ENCODE assay signal across 8 mouse cellular contexts in the genomic region with DNA sequence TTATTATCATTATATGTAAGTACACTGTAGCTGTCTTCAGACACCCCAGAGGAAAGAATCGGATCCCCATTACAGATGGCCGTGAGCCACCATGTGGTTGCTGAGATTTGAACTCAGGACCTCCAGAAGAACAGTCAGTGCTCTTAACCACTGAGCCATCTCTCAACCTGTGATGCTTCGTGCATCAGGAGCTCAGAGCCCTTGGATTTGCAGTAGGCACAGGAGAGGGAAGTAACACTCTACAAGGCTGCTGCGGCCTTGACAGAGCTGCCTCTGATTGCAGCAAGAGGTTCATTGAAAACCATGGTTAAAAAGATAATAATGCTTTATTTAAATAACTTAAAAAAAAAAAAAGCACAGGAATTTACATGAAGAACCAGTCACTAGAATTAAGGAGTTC. TPM values are rescaled to one million over a fixed set of nuclear protein-coding genes. Genes with fewer than 3 reads are reported as not detected.
DNase-seq lines count a peak whose midpoint lies in the region; ATAC-seq and TF ChIP-seq lines count a peak whose summit lies in the region.
"Had no signal": no experiment of that assay in that cellular context is flagged by ENCODE, and none has a peak within 500 bp of the region (broad histone marks: within the 10 kb centered on the region; RNA-seq: fewer than 3 reads in every experiment).

No protein-coding gene starts in this region.

- H3K27me3 ChIP-seq in lung, postnatal 0 days (replicated peaks; ENCODE audit: insufficient read depth, low read length) = no peaks in the 10 kb centered on the region
- no peaks in the 10 kb centered on the region for H3K27me3 ChIP-seq in intestine, embryonic 15.5 days (replicated peaks)
- no peaks in the 10 kb centered on the region for H3K27me3 ChIP-seq in stomach, embryonic 15.5 days (replicated peaks)

- H3K4me3 ChIP-seq in lung, postnatal 0 days (ENCODE audit: low read depth, low read length) = no peak overlapping the region
- peak overlapping the region; percentile 17 for H3K4me3 ChIP-seq in embryonic fibroblast, embryonic 13.5 days (ENCODE audit: insufficient read depth, low read length)
- H3K4me3 ChIP-seq in intestine, embryonic 15.5 days (replicated peaks) = peak overlapping the region; percentile 5; the same call in 1 of the 2 replicates
- H3K4me3 ChIP-seq in stomach, embryonic 15.5 days (replicated peaks) = peak overlapping the region; percentile 25; the same call in 1 of the 2 replicates

- no peak overlapping the region for H3K27ac ChIP-seq in lung, postnatal 0 days (ENCODE audit: low read length)
- no peak overlapping the region for H3K27ac ChIP-seq in embryonic fibroblast, embryonic 13.5 days (ENCODE audit: insufficient read depth, low read length)
- no peak overlapping the region for H3K27ac ChIP-seq in intestine, embryonic 15.5 days
- H3K27ac ChIP-seq in stomach, embryonic 15.5 days = no peak overlapping the region

- H3K4me2 ChIP-seq in lung, postnatal 0 days (replicated peaks; ENCODE audit: low read depth, low read length) = peak overlapping the region; percentile 57; the same call in 1 of the 2 replicates
- peak overlapping the region; percentile 50 for H3K4me2 ChIP-seq in intestine, embryonic 15.5 days (replicated peaks)
- H3K4me2 ChIP-seq in stomach, embryonic 15.5 days = peak overlapping the region; percentile 48

- WGBS in lung, postnatal 0 days = 50% methylated on average over 4 of the region's 4 CpGs
- 71% methylated on average over 4 of the region's 4 CpGs for WGBS in intestine, embryonic 15.5 days
- WGBS in stomach, embryonic 15.5 days = 63% methylated on average over 4 of the region's 4 CpGs

- H3K9me3 ChIP-seq in lung, postnatal 0 days (ENCODE audit: low read length) = no peaks in the 10 kb centered on the region
- no peaks in the 10 kb centered on the region for H3K9me3 ChIP-seq in intestine, embryonic 15.5 days
- H3K9me3 ChIP-seq in stomach, embryonic 15.5 days = no peaks in the 10 kb centered on the region

- DNase-seq in lung, postnatal 0 days (ENCODE audit: low spot score) = no peak
- no peak for DNase-seq in lung, postnatal 14 days
- DNase-seq in urinary bladder, postnatal 14 days (ENCODE audit: low spot score) = no peak
- DNase-seq in frontal cortex, postnatal 14 days (ENCODE audit: low spot score in 2 of 2) = no peak
- DNase-seq: thymus, postnatal 25 days had no signal

- no peak for TF ChIP-seq CTCF in lung, postnatal 0 days (IDR thresholded peaks at IDR 0.05)
- TF ChIP-seq CTCF in embryonic fibroblast, embryonic 13.5 days (IDR thresholded peaks at IDR 0.05; ENCODE audit: borderline replicate concordance, insufficient read depth, low read length) = no peak

- no peaks in the 10 kb centered on the region for H3K36me3 ChIP-seq in lung, postnatal 0 days (ENCODE audit: insufficient read depth, low read length)
- no peaks in the 10 kb centered on the region for H3K36me3 ChIP-seq in intestine, embryonic 15.5 days
- no peaks in the 10 kb centered on the region for H3K36me3 ChIP-seq in stomach, embryonic 15.5 days

- peaks cover 3% of the 10 kb centered on the region; the same call in 1 of the 2 replicates for H3K4me1 ChIP-seq in lung, postnatal 0 days (ENCODE audit: insufficient read depth, low read depth, low read length)
- H3K4me1 ChIP-seq in embryonic fibroblast, embryonic 13.5 days (ENCODE audit: control insufficient read depth, insufficient read depth, low read length) = no peaks in the 10 kb centered on the region; the same call in 1 of the 2 replicates
- peaks cover 19% of the 10 kb centered on the region; the same call in 1 of the 2 replicates for H3K4me1 ChIP-seq in intestine, embryonic 15.5 days (replicated peaks)
- peaks cover 13% of the 10 kb centered on the region; the same call in 1 of the 2 replicates for H3K4me1 ChIP-seq in stomach, embryonic 15.5 days

- no peak for TF ChIP-seq EP300 in lung, postnatal 0 days (IDR thresholded peaks at IDR 0.05)

- H3K9ac ChIP-seq in lung, postnatal 0 days (replicated peaks; ENCODE audit: low read depth) = no peak overlapping the region
- H3K9ac ChIP-seq in intestine, embryonic 15.5 days = no peak overlapping the region
- H3K9ac ChIP-seq in stomach, embryonic 15.5 days = no peak overlapping the region

- TF ChIP-seq POLR2A in embryonic fibroblast, embryonic 13.5 days (IDR thresholded peaks at IDR 0.05; ENCODE audit: low read depth, low read length) = no peak

- ATAC-seq in lung, postnatal 0 days = no peak
- ATAC-seq in intestine, embryonic 15.5 days = no peak
- no peak for ATAC-seq in stomach, embryonic 15.5 days (ENCODE audit: insufficient read depth, low FRiP score, low read depth)

RNA-seq across cellular contexts. Expression of a gene that starts 1.2 kb away (rescaled TPM):
- 14.4 and 17.3 TPM in 2 replicates for polyA plus RNA-seq in lung, postnatal 0 days (2015; fragmentation: Nextera tagmentation; extraction: Ambion mirVana)
- polyA plus RNA-seq in embryonic fibroblast, embryonic 13.5 days (2011; ENCODE audit: insufficient read length, low read depth, missing spikeins) = 36.9 and 54.8 TPM in 2 replicates
- 20.9 and 21.8 TPM in 2 replicates for polyA plus RNA-seq in intestine, embryonic 15.5 days (2015; fragmentation: Nextera tagmentation; extraction: Ambion mirVana)
- 33.0 and 35.8 TPM in 2 replicates for polyA plus RNA-seq in stomach, embryonic 15.5 days (2015; fragmentation: Nextera tagmentation; extraction: Ambion mirVana)

RNA-seq across cellular contexts. Expression of a gene that starts 3.3 kb away (rescaled TPM):
- 13.4 and 14.0 TPM in 2 replicates for polyA plus RNA-seq in lung, postnatal 0 days (2015; fragmentation: Nextera tagmentation; extraction: Ambion mirVana)
- polyA plus RNA-seq in embryonic fibroblast, embryonic 13.5 days (2011; ENCODE audit: insufficient read length, low read depth, missing spikeins) = 43.1 and 44.4 TPM in 2 replicates
- polyA plus RNA-seq in intestine, embryonic 15.5 days (2015; fragmentation: Nextera tagmentation; extraction: Ambion mirVana) = 8.9 and 10.4 TPM in 2 replicates
- polyA plus RNA-seq in stomach, embryonic 15.5 days (2015; fragmentation: Nextera tagmentation; extraction: Ambion mirVana) = 12.0 and 14.2 TPM in 2 replicates
